Mouse (Mus musculus): ENCODE results near the gene Nrm. TPM values are rescaled to one million over a fixed set of nuclear protein-coding genes. Genes with fewer than 3 reads are reported as not detected.

Gene Nrm
- polyA plus RNA-seq (2014; fragmentation: Nextera tagmentation; extraction: Ambion mirVana): 44.5 and 48.1 TPM in 2 replicates

DNA sequence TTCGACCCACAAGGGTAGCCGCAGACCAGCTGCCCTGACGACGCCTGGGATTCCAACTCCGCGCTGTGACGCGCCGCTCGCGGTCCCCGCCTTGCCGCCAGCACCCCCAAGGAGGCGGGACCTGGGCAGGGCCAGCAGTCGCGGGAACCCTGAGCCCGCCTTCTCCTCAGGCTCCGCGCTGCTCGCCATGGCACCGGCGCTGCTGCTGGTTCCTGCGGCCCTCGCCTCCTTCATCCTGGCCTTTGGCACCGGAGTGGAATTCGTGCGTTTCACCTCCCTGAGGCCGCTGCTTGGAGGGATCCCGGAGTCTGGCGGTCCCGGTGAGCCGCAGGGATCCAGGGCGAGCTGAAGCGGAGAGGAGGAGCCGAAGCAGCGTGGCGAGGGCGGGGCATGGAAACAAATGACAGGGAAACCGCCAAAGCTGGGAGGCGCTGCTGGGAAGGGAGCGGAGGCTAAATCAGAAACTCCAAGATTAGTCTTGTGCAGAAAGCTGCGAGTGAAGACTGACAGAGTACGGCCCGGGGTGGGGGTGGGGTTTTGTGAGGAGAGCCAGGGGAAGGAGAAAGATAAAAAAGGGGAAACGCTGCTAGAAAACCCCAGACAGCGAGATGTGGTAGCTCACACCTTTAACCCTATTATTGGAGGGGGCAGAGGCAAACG, at the start of gene Nrm:
Nrm (plus strand) TSS at position 121 of the 660 bp plus-strand sequence.
- H3K4me1 ChIP-seq (ENCODE audit: control insufficient read depth, insufficient read depth, low read length): peaks cover 16% of the 10 kb centered on the region
- H3K9ac ChIP-seq (ENCODE audit: low read depth, low read length): peak within 1 kb of the TSS; percentile 80
- H3K4me3 ChIP-seq (ENCODE audit: low read depth, low read length): peak within 1 kb of the TSS; percentile 76
- under 1% methylated on average over 47 of the region's 47 CpGs for WGBS (ENCODE audit: insufficient replicate concordance)
- H3K4me2 ChIP-seq: peak within 1 kb of the TSS; percentile 67
- no peaks in the 10 kb centered on the region for H3K27me3 ChIP-seq (ENCODE audit: control insufficient read depth, insufficient read depth, low read length)
- H3K36me3 ChIP-seq (ENCODE audit: control insufficient read depth, insufficient read depth, low read length): peaks cover 12% of the 10 kb centered on the region
- peak; percentile 86 for ATAC-seq (replicated peaks; ENCODE audit: insufficient number of reproducible peaks, low FRiP score, low TSS enrichment)
- H3K27ac ChIP-seq (ENCODE audit: low read depth, low read length): peak within 1 kb of the TSS; percentile 94
- H3K9me3 ChIP-seq (replicated peaks; ENCODE audit: control insufficient read depth, low read length): no peaks in the 10 kb centered on the region

DNA sequence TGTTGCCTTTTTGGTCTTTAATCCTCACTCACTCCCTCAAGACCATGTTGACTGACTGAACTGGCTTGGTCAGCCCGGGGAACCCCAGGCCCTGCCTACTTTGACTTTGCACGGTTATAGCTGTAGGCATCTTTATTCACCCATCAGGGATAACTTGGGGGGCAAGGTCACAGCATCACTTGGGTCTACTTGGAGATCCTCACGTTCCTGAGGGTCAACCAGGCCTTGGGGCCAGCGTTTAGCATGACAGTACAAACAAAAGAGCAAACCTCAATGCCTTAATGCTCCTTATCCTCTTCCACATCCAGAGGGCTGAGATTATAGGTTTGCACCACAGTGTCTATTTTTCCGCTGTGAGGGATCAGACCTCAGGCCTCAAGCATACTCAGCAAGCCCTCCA, 48.8 kb upstream of the Nrm start:
- H3K9ac ChIP-seq (ENCODE audit: low read depth, low read length): no peak overlapping the region

DNA sequence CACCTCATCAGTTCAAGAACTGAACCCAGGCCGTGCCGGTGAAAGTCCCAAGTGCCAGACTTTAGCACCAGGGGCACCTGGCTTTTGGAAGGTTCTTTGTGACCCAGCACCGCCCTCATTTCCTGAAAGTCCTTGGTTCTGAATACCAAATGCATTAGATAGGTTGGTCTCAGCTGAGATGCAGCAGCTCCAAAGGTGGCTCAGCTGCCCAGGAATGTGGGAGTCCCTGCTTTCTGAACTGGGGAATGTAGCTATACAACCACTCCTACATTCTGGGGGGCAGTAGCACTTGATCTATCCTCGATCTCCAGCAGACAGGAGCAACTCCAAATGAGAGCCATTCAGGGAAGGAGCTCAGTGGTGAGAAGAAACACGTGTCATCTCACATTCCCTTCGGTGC, 48.4 kb upstream of the Nrm start:
- peaks cover 38% of the 10 kb centered on the region for H3K4me1 ChIP-seq (ENCODE audit: control insufficient read depth, insufficient read depth, low read length)
- H3K4me3 ChIP-seq (ENCODE audit: low read depth, low read length): no peak overlapping the region

More for the DNA sequence above, 48.8 kb upstream of the Nrm start:
- whole genome bisulfite sequencing (ENCODE audit: insufficient replicate concordance): 78% methylated on average over 5 of the region's 5 CpGs
- peaks cover 38% of the 10 kb centered on the region for H3K4me1 ChIP-seq (ENCODE audit: control insufficient read depth, insufficient read depth, low read length)
- no peaks in the 10 kb centered on the region for H3K27me3 ChIP-seq (ENCODE audit: control insufficient read depth, insufficient read depth, low read length)
- H3K36me3 ChIP-seq (ENCODE audit: control insufficient read depth, insufficient read depth, low read length): no peaks in the 10 kb centered on the region
- H3K9me3 ChIP-seq (replicated peaks; ENCODE audit: control insufficient read depth, low read length): no peaks in the 10 kb centered on the region
- no peak overlapping the region for H3K4me2 ChIP-seq
- ATAC-seq (replicated peaks; ENCODE audit: insufficient number of reproducible peaks, low FRiP score, low TSS enrichment): no peak
- H3K27ac ChIP-seq (ENCODE audit: low read depth, low read length): peak overlapping the region; percentile 87
- no peak overlapping the region for H3K4me3 ChIP-seq (ENCODE audit: low read depth, low read length)

DNA sequence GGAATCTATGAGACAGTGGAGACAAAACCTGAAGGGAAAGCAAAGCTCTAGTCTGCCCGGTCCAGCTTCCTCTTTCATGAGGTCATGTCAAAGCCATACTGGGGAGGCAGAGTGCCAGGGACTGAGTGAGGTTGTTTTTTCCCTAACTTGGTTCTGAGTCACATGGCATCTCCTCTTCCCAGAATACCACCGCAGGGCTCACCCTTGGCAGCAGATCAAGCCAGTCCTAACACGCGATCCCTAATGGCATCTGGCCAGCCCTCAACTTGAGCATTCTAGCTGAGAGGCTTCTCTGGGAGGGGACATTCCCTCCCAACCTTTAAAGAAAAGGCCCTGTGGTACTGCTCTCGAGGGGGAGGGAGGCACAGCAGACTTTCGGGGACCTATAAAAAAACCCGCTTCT, 47.9 kb upstream of the Nrm start:
- ATAC-seq (replicated peaks; ENCODE audit: insufficient number of reproducible peaks, low FRiP score, low TSS enrichment): peak; percentile 72
- H3K4me1 ChIP-seq (ENCODE audit: control insufficient read depth, insufficient read depth, low read length): peaks cover 38% of the 10 kb centered on the region

More for the DNA sequence above, 48.4 kb upstream of the Nrm start:
- H3K9me3 ChIP-seq (replicated peaks; ENCODE audit: control insufficient read depth, low read length): no peaks in the 10 kb centered on the region
- H3K27ac ChIP-seq (ENCODE audit: low read depth, low read length): peak overlapping the region; percentile 87
- no peaks in the 10 kb centered on the region for H3K36me3 ChIP-seq (ENCODE audit: control insufficient read depth, insufficient read depth, low read length)
- ATAC-seq (replicated peaks; ENCODE audit: insufficient number of reproducible peaks, low FRiP score, low TSS enrichment): 0 out of 2 replicates have a peak, but pooled peaks have one; percentile 16
- H3K4me2 ChIP-seq: no peak overlapping the region
- WGBS (ENCODE audit: insufficient replicate concordance): 65% methylated on average over 6 of the region's 6 CpGs
- no peaks in the 10 kb centered on the region for H3K27me3 ChIP-seq (ENCODE audit: control insufficient read depth, insufficient read depth, low read length)
- H3K9ac ChIP-seq (ENCODE audit: low read depth, low read length): 0 out of 2 replicates have a peak overlapping the region, but pooled peaks have one; percentile 18

DNA sequence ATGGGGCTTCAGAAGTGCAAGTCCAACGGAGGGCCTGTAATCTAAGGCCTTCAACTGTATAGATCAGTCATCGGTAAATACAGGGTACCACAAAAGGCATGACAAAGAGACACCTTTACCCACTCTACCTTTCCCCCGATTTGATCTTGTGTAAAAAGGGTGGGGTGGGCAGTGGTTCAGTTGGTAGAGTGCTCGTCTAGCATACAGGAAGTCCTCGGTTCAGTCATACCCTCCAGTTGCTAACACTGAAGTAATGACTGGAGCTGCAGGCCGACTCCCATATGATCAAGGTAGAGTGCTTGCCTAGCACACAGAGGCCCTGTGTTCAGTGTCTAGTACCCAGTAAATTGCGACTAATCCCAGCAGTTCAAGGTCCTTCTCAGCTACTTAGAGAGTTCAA, 47.5 kb upstream of the Nrm start:
- 0 out of 2 replicates have a peak, but pooled peaks have one; percentile 20 for ATAC-seq (replicated peaks; ENCODE audit: insufficient number of reproducible peaks, low FRiP score, low TSS enrichment)
- 79% methylated on average over 7 of the region's 7 CpGs for WGBS (ENCODE audit: insufficient replicate concordance)
- H3K9ac ChIP-seq (ENCODE audit: low read depth, low read length): 0 out of 2 replicates have a peak overlapping the region, but pooled peaks have one; percentile 12

More for the DNA sequence above, 47.9 kb upstream of the Nrm start:
- Histone ChIP-seq H3K9ac (ENCODE audit: low read depth, low read length) (0 out of 2 replicates have a peak overlapping the region, but pooled peaks have one; percentile 18), H3K36me3 (ENCODE audit: control insufficient read depth, insufficient read depth, low read length) (no peaks in the 10 kb centered on the region), H3K9me3 (replicated peaks; ENCODE audit: control insufficient read depth, low read length) (no peaks in the 10 kb centered on the region), H3K27me3 (ENCODE audit: control insufficient read depth, insufficient read depth, low read length) (no peaks in the 10 kb centered on the region), H3K27ac (ENCODE audit: low read depth, low read length) (peak overlapping the region; percentile 87), H3K4me3 (ENCODE audit: low read depth, low read length) (no peak overlapping the region), H3K4me2 (no peak overlapping the region)
- whole genome bisulfite sequencing (ENCODE audit: insufficient replicate concordance): 43% methylated on average over 7 of the region's 7 CpGs

DNA sequence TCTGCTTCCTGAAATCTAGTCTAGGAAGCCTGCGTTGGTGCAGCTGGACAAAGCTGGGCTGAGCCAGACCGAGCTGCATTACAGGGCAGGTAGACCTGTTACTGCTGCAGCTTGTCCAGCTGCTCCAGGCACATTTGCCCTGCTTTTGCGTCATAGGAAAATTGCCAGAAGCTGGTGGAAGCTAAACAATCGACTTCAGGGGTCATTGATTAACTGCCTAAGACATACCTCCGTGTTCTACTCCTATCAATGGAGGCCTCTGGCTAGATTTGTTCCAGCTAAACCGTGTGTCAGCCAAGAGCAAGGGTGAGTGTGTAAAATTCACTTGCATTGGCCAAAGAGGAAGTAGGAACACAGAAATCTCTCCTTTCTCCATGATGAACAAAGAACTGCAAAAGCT, 46.4 kb upstream of the Nrm start:
- Histone ChIP-seq H3K9ac (ENCODE audit: low read depth, low read length) (no peak overlapping the region), H3K27me3 (ENCODE audit: control insufficient read depth, insufficient read depth, low read length) (no peaks in the 10 kb centered on the region), H3K4me3 (ENCODE audit: low read depth, low read length) (no peak overlapping the region), H3K9me3 (replicated peaks; ENCODE audit: control insufficient read depth, low read length) (no peaks in the 10 kb centered on the region), H3K36me3 (ENCODE audit: control insufficient read depth, insufficient read depth, low read length) (no peaks in the 10 kb centered on the region), H3K27ac (ENCODE audit: low read depth, low read length) (peak overlapping the region; percentile 58; the same call in 1 of the 2 replicates), H3K4me2 (no peak overlapping the region), H3K4me1 (ENCODE audit: control insufficient read depth, insufficient read depth, low read length) (peaks cover 38% of the 10 kb centered on the region)
- 62% methylated on average over 6 of the region's 6 CpGs for WGBS (ENCODE audit: insufficient replicate concordance)
- ATAC-seq (replicated peaks; ENCODE audit: insufficient number of reproducible peaks, low FRiP score, low TSS enrichment): no peak

More for the DNA sequence above, 47.5 kb upstream of the Nrm start:
- Histone ChIP-seq H3K4me2 (no peak overlapping the region), H3K27me3 (ENCODE audit: control insufficient read depth, insufficient read depth, low read length) (no peaks in the 10 kb centered on the region), H3K4me1 (ENCODE audit: control insufficient read depth, insufficient read depth, low read length) (peaks cover 38% of the 10 kb centered on the region), H3K9me3 (replicated peaks; ENCODE audit: control insufficient read depth, low read length) (no peaks in the 10 kb centered on the region), H3K27ac (ENCODE audit: low read depth, low read length) (peak overlapping the region; percentile 87), H3K4me3 (ENCODE audit: low read depth, low read length) (no peak overlapping the region), H3K36me3 (ENCODE audit: control insufficient read depth, insufficient read depth, low read length) (no peaks in the 10 kb centered on the region)

DNA sequence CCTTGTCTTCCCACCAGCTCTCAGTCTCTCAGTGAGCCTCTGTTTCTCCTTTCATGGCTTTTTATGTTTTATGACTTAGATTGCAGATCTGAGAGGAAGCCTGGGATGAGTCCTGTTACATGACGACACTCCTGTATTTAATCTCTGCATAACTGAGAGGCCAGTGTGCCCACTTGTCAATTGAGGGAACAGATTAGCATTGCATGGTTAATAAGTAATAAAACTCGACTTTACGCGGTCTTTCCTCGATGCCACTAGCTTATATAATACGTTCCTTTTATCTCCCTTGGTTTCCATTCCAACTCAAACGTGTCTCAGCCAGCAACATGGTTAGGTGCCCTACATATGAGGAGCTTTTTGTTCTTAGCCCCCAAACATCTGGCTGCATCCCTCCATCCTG, 45.3 kb upstream of the Nrm start:
- no peak overlapping the region; the same call in 1 of the 2 replicates for H3K4me2 ChIP-seq
- WGBS (ENCODE audit: insufficient replicate concordance): 61% methylated on average over 7 of the region's 7 CpGs

DNA sequence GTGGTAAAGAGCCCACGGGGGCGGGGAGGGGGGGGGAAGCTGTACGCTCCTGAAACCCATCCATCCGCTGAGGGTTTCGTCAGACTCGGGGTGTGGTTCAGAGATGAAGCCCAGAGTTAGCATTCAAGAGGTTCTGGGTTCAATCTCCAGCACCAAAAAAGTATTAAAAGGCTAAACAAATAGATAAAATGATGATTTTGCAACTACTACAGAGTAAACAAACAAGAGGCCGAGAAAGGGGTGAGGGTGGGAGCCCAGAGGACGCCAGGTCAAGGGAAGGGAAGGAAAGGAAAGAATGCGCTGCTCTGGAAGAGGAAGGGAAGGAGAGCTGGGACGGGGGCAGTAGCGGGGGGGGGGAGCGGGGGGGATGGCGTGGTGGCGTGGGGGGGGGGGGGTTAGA, 44.4 kb upstream of the Nrm start:
- no peak overlapping the region; the same call in 1 of the 2 replicates for H3K27ac ChIP-seq (ENCODE audit: low read depth, low read length)
- H3K4me2 ChIP-seq: no peak overlapping the region

More for the DNA sequence above, 45.3 kb upstream of the Nrm start:
- Histone ChIP-seq H3K4me1 (ENCODE audit: control insufficient read depth, insufficient read depth, low read length) (peaks cover 38% of the 10 kb centered on the region), H3K9ac (ENCODE audit: low read depth, low read length) (no peak overlapping the region), H3K27me3 (ENCODE audit: control insufficient read depth, insufficient read depth, low read length) (0 out of 2 replicates have a peak, but pooled peaks cover 2% of the 10 kb centered on the region), H3K27ac (ENCODE audit: low read depth, low read length) (peak overlapping the region; percentile 50; the same call in 1 of the 2 replicates), H3K36me3 (ENCODE audit: control insufficient read depth, insufficient read depth, low read length) (no peaks in the 10 kb centered on the region), H3K4me3 (ENCODE audit: low read depth, low read length) (no peak overlapping the region), H3K9me3 (replicated peaks; ENCODE audit: control insufficient read depth, low read length) (no peaks in the 10 kb centered on the region)
- no peak for ATAC-seq (replicated peaks; ENCODE audit: insufficient number of reproducible peaks, low FRiP score, low TSS enrichment)

More for the DNA sequence above, 44.4 kb upstream of the Nrm start:
- WGBS (ENCODE audit: insufficient replicate concordance): 48% methylated on average over 7 of the region's 14 CpGs
- no peak for ATAC-seq (replicated peaks; ENCODE audit: insufficient number of reproducible peaks, low FRiP score, low TSS enrichment)
- Histone ChIP-seq H3K9ac (ENCODE audit: low read depth, low read length) (no peak overlapping the region), H3K4me1 (ENCODE audit: control insufficient read depth, insufficient read depth, low read length) (peaks cover 38% of the 10 kb centered on the region), H3K9me3 (replicated peaks; ENCODE audit: control insufficient read depth, low read length) (no peaks in the 10 kb centered on the region), H3K36me3 (ENCODE audit: control insufficient read depth, insufficient read depth, low read length) (no peaks in the 10 kb centered on the region), H3K4me3 (ENCODE audit: low read depth, low read length) (no peak overlapping the region), H3K27me3 (ENCODE audit: control insufficient read depth, insufficient read depth, low read length) (0 out of 2 replicates have a peak, but pooled peaks cover 2% of the 10 kb centered on the region)
